Mouse (Mus musculus) ovary, postnatal 10 days (tissue): Measurements from ENCODE around the gene Adamts4.

Experiments
- DNase-seq: peaks from one replicate; pipeline ENCODE4 v3.0.0; 2022; ENCODE audit warnings: low spot score

The Adamts4 gene

DNA sequence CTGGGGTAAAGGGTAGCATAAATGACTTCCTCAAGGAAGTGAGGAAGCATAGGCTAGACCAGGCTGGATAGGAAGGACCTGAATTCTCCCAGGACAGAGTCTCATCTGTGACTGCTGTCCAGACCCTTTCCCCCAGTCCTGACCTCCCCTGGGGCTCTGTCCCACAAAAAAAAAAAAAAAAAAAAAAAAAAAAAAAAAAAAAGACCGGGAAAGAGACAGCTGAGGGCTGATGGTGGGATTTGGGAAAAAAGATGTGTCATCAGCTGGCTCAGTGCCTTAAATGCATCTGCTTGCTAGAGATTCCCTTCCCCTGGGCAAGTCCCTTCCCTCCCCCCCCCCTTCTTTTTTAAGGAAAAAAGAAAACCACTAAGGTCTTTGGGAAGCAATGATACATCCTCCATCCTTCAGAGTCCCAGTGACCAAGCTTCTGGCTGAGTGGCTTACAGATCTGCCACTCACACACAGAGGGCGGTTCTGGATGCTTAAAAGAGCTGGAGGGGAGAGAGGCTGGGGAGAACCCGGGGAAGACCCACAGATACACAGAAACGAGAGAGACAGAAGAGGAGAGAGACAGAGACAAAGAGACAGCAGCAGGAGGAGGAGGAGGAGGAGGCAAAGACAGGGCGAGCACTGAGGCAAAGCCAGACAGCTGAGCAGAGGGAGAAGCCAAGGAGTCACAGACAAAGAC lies at the start of gene Adamts4:
Gene Adamts4, plus strand, starts transcription at position 509 of the 688 bp plus-strand sequence.
- DNase-seq, result no peak

DNA sequence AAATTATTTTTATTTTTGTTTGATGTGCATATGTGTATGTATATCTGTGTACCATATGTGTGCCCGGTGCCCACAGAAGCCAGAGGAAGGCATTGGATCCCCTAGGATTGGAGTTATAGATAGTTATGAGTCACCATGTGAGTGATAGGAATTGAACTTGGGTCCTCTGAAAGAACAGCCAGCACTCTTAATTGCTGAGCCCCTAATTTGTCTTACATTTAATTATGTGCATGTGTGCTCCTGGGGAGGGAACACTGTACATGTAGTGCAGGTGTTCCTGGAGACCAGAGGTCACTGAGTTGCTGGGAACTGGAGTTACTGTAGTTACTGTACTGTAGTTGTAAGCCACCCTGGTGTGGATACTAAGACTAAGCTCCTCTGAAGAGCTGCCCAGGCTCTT lies 49.5 kb upstream of the Adamts4 start:
- DNase-seq, result no peak

DNA sequence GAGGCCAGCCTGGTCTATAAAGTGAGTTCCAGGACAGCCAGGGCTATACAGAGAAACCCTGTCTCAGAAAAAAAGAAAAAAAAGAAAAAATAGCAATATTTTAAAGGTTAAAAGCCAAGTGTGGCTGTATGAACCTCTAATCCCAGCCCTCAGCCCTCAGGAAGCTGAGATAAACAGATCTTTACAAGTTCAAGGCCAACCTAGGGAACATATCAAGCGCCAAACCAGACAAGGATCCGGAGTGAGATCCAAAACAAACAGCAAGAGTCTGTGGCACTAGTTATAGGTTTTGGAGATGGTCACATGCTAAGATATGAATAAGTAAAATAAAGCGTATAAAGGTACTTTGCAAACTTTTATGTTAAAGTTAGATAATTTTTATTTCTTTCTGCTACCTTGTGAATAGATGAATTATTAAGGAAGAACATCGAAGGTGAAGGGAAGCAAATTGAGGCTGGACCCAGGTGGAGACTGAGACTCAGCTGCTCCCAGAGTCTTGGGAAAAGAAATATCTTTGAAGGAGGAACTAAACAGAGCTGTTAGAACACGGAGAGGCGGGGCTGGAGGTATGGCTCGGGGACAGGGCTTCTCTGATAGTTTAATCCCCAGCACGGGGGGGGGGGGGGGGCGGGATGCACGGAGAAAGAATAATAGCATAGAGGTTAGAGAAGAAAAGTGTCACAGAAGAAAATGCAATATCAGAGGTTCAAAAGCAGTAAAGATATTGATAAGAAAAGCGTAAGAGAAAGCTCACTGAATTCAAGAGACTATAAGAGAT lies 46.6 kb upstream of the Adamts4 start:
- DNase-seq, result no peak

DNA sequence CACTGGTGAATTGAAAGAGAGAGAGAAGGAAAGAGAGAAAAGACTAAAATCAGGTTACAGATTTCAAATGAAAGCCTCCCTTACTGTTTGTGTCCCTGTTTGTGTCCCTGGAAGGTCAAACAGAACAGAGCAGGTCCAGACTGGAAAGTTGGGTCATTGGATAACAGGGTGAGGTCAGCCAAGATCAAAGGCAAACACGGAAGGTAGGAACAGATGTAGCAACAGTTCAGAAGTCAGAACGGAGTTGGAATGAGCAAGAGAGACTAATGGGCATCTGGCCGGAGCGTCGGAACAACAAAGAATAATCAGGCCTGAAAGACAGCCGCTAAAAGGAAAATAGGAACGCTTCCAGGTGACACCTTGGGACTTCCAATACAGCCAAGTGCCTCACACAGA lies 46.0 kb upstream of the Adamts4 start:
- DNase-seq, result no peak

DNA sequence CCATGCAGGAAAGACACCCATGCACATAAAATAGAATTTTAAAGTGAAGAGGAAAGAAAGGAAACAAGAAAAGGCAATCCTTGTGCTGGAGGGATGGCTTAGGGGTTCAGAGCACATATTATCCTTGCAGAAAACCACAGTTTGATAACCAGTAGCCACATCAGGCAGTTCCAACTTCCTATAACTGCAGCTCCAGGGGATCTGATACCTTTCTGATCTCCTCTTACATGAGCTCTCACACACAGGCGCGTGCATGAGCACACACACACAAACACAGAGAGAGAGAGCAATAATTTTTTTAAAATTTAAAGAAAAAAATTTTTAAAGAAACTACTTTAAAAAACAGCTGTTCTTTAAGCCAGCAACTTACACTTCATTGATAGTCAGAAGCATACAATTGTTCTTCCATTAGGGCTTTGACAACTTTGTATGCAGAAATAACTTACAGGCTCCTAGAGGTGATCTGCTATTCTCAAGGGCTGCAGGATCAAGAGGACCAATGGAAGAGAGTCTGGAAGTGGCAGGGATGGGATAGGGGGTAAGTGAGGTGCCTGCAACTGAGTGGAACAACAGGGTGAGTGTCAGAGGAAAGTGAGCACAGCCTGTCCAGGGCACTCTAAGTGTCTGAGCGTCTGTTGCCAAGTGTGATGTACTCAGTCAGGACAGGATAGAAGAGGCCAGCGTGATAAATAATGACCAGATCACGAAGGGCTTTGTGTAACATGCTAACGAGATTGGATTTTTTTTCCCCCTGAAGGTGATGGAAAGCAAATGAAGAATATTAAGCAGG lies 44.3 kb upstream of the Adamts4 start:
- no peak for DNase-seq

DNA sequence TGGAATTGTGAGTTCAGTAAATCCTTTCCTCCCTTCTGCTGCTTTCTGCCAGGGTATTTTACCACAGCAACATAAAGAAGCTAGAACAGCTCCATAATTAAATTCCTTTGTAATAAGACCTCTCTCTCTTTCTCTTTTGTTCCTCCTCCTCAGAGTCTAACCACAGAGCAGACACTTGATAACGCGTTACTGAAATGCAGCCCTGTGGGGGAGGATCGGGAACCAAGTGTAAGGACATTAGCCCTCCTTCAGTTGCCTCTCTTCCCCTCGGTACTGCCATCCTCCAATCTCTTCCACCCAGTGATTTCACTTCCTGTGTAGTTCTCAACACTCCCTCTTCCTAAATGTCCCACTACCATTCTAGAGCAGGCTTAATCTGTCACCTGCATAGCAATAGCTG lies 40.8 kb upstream of the Adamts4 start:
- no peak for DNase-seq

GRCm38 (mm10) chr1:171212854-171213253 lies 37.4 kb upstream of the Adamts4 start:
- DNase-seq, result no peak

- DNase-seq, result no peak
Observed at GRCm38 (mm10) chr1:171213801-171214496, 36.3 kb upstream of the Adamts4 start, which contains the start of gene Nr1i3. TSS of gene Nr1i3 (plus strand) at chr1:171213970.

DNA sequence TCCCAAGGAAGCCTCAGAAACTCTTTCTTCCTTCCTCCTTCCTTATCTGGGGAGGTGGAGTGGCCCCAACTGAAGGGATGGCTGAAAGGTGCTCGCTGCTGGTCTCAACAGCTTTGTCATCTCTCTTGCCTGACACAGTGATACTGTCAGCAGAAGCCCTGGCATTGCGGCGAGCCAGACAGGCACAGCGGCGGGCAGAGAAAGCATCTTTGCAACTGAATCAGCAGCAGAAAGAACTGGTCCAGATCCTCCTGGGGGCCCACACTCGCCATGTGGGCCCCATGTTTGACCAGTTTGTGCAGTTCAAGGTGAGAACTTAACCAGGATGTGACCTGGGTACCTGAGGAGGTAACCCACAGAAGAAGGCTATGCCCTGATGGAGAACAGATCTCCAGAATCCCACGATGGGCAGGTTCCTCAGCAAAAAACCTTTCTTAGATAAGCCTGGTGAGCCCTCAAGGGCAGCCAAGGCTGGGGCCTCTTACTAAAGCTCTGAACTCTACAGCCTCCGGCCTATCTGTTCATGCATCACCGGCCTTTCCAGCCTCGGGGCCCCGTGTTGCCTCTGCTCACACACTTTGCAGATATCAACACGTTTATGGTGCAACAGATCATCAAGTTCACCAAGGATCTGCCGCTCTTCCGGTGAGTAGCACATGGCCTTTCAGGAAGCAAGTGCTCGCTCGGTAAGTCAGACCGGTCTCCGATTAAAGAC lies 33.8 kb upstream of the Adamts4 start:
- DNase-seq, result no peak

- peak; percentile 57 for DNase-seq
Observed at GRCm38 (mm10) chr1:171220871-171221270, 29.4 kb upstream of the Adamts4 start.

GRCm38 (mm10) chr1:171221281-171222193 lies 28.7 kb upstream of the Adamts4 start:
- no peak for DNase-seq

- DNase-seq, result peak; percentile 65
Observed at GRCm38 (mm10) chr1:171222238-171223155, 27.7 kb upstream of the Adamts4 start, which contains the start of gene Tomm40l. TSS of gene Tomm40l (minus strand) at chr1:171222514.

GRCm38 (mm10) chr1:171223168-171223567 lies 27.1 kb upstream of the Adamts4 start:
- DNase-seq, result no peak

DNA sequence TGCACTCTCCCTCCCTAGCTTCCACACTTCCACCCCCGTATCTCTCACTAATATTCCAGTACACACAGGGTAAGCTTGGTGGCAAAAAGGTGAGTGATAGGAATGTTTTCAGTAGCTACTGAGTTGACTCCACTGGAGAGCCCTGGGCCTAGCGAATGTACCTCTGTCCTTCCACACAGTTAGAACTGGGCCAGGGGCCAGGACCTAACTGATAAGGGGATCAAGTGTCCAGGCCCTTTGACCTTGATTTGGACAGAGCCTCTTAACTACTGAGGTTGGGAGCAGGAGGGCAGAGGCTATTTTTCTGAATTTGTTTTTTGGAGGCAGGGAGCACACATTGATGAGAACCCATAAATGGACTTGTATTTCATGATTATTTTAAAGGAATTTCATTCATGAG lies 26.4 kb upstream of the Adamts4 start:
- no peak for DNase-seq

GRCm38 (mm10) chr1:171224857-171225256 lies 25.4 kb upstream of the Adamts4 start, which contains the start of gene Apoa2:
TSS of gene Apoa2 (plus strand) at chr1:171225054.
- DNase-seq, result no peak

DNA sequence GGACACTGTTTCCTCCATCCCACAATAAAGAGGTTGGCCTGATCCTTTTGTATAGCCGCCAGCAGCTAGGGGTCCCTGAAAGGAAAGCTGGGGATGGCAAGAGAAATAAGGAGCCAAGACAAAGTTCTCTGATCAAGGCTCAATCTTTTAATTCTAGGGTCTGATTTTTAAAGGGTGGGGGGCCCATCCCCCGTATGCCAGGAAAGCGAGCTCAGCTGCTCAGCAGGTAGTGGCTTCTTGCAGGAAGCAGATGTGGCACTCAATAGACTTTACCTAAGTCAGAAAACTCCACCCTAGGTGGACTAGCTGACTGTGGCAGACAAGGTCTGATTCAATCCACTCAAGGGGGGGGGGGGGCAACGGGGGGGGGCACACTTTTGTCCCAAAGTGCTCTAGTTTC lies 23.4 kb upstream of the Adamts4 start:
- no peak for DNase-seq

DNA sequence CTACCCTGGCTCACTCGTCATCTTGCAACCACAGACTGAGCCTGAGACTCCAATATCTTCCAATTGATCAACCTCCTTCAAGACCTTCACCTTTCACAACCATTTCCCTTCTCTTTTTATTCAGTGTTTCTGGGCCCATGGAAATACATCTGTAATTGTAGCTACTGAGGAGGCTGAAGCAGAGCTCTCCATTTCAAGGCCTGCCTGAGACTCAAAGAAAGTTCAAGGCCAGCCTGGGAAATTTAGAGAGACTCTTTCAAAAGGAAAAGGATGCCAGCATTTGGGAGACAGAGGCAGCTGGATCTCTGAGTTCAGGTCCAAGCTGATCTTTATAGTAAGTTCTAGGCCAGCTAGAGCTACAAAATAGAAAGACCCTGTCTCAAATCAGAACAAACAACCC lies 22.3 kb upstream of the Adamts4 start:
- no peak for DNase-seq

DNA sequence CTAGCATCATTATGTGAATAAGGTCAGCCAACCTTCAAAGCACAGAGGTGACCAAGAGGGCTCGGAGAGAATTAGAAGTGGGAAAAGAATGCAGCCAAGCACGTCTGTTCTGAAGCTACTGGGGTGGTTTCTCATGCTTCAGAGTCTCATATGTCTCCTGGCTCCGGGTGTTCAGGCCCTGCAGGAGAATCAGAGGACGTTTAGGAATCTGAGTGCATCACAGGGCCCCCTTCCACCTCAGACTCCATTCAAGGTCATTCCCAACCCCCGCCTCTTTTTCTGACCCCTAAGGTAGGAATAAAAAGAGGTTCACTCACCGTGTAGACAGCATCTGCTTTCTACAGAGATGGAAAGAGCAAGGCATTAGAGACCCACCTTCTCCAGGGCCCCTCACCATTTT lies 20.5 kb upstream of the Adamts4 start:
- no peak for DNase-seq

- no peak for DNase-seq
Observed at GRCm38 (mm10) chr1:171230215-171230614, 20.0 kb upstream of the Adamts4 start.
